Mouse (Mus musculus) layer of hippocampus, adult 18-20 months (tissue): ENCODE measurements at regions not wholly inside any gene's neighbourhood (a gene's known extent, or its start where the extent isn't known, plus 50 kb on each side); places are given as distances from the start of the nearest gene placed in this dataset.
"Not testable (repeated sequence)": the region's sequence is repeated elsewhere in the genome, so short reads cannot be mapped to it uniquely, and the experiment has no call there.

Source experiments
- DNase-seq, 2 experiments: peaks; one replicate each; pipeline ENCODE4 v3.0.0; 2022; ENCODE audit warnings: low spot score in 2 of 2

DNA sequence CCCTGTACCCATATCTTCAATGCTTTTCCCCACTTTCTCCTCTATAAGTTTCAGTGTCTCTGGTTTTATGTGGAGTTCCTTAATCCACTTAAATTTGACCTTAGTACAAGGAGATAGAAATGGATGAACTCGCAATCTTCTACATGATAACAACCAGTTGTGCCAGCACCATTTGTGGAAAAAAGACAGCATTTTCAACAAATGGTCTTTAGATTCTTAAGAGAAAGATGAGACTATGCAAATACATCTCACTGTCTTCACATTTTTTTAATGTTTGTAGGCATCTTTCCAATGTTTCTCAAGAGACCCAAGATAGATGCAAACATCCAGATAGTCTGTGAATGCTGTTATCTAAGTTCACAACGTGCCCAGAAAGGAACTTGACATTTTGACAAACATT, 171.0 kb upstream of the Cdh7 start:
- not testable (repeated sequence) for DNase-seq

DNA sequence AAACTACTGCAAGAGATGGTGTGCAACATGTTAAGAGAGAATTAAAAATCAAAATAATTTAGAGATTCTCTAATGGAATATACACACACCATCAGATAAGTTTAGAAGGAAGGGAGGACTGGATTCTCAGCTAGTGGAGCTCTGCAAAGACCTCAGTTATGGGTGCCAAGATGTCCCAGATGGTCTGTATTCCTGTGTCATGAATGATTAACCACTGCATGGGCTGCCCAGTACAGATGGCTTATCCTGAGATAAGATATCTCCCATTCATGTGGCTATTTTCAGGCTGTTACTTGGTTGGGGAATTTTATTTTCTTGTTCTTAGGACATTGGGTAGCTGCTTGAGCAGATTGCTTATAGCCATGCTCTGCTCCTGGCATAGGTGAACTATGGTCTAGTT, 131.6 kb upstream of the Cdh7 start:
- no peak for DNase-seq

GRCm38 (mm10) chr1:109898652-109899051, 83.6 kb upstream of the Cdh7 start:
- no peak for DNase-seq

DNA sequence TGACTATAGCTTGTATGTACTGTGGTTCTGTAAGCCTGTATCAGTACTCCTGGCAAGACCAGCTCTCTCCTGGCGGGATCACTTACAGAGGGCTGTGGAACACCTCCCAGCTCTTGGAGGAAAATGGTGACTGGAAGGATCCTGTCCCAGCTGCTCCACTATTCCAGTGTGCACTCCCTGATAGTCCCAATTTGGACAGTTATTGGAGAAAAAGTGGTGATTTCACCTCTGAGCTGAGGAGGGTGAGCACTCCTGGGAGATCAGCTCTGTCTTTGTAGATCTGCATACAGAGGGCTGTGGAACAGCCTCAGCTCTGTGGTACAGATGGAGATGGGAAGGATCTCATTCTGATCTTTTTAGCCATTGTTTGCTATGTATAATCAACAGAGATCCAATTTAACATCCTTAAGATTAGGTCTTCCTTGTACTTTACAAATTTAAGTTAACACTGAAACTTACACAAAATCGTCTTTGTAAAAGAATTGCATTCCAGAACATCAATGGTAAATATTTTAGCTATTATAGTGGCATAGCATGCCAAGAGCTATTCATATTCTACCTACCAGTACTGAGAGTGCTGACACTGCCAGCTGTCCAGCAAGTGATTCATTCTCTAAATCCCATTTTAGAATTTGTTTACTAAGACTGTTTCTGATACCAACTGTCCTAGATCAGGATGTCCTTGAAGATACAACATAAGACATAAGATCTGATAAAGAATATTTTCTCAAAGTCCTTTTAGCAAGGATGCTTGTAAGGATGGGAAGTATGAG, 52.6 kb upstream of the Cdh7 start:
- peak in 1 of 2 experiments; percentile 37 for DNase-seq
